Mouse (Mus musculus) E14TG2a.4 (cell line): ENCODE results near the gene Cd59a.
"Not testable (repeated sequence)": the region's sequence is repeated elsewhere in the genome, so short reads cannot be mapped to it uniquely, and the experiment has no call there.

Experiments used
- CTCF ChIP-seq: conservative IDR thresholded peaks from 2 replicates; pipeline ENCODE4 v1.5.1; 2014; ENCODE audit warnings: low read length
- NANOG ChIP-seq: IDR thresholded peaks from 2 replicates; pipeline ENCODE4 v1.6.1; 2014; ENCODE audit warnings: borderline replicate concordance, low read length, mixed read lengths

DNA sequence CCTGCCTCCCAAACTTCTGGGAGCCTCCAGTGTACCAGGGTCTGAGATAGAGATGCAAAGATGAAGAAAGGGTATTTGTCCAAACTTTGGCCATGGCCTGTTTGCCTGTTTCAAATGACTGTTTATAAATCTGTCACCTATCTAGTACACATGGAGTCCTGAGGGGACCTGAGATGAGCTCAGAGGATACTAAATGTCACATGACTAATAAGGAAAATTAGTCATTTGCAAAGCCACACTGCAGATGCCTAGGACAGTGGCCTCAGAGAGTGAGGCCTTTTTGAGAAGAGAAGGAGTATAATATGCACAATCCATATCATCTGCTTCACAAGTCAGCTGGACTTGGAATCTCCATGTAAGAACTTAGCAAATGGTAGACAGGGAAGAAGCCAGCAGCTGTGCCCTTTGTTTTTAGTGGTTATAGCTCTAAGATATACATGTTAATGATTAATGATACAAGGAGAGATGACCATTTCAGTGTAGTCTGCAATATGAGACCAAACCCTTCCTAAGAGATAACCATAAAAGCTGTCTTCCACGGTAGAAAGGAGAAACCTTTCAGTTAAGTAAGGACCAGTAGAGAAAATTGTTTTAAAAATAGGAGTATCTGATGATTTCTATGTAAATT is 15.7 kb downstream of the Cd59a start:
- not testable (repeated sequence) for TF ChIP-seq NANOG, CTCF
